Mouse (Mus musculus) liver, embryonic 15.5 days (tissue): ENCODE measurements around the gene Cep44. TPM values are rescaled to one million over a fixed set of nuclear protein-coding genes. Genes with fewer than 3 reads are reported as not detected.

Experiments
- ATAC-seq: fragments of 200-750 bp; cut with Nextera tagmentation; 2 replicates; pipeline ENCODE4 v1.8.0; 2017; ENCODE audit warnings: moderate number of reproducible peaks, mild to moderate bottlenecking, moderate library complexity; ENCODE audit not compliant: insufficient read depth
- H3K27ac ChIP-seq: fragments of 300-500 bp; sonication (generic); replicated peaks from 2 replicates; pipeline ENCODE4 v1.5.1; 2015; ENCODE audit warnings: mild to moderate bottlenecking, inconsistent platforms
- H3K27me3 ChIP-seq: fragments of 300-500 bp; sonication (generic); 2 replicates; pipeline ENCODE4 v1.6.1; 2015; ENCODE audit warnings: mild to moderate bottlenecking, inconsistent platforms
- H3K36me3 ChIP-seq: fragments of 300-500 bp; sonication (generic); replicated peaks from 2 replicates; pipeline ENCODE4 v1.6.1; 2015; ENCODE audit warnings: moderate library complexity, mild to moderate bottlenecking, inconsistent platforms
- H3K4me1 ChIP-seq: fragments of 300-500 bp; sonication (generic); replicated peaks from 2 replicates; pipeline ENCODE4 v1.6.1; 2015; ENCODE audit warnings: inconsistent platforms
- H3K4me2 ChIP-seq: fragments of 300-500 bp; sonication (generic); 2 replicates; pipeline ENCODE4 v1.6.1; 2015; ENCODE audit warnings: moderate library complexity, mild to moderate bottlenecking, inconsistent platforms
- H3K4me3 ChIP-seq: fragments of 300-500 bp; sonication (generic); replicated peaks from 2 replicates; pipeline ENCODE4 v1.5.1; 2015; ENCODE audit warnings: mild to moderate bottlenecking, inconsistent platforms
- H3K9ac ChIP-seq: fragments of 300-500 bp; sonication (generic); 2 replicates; pipeline ENCODE4 v1.6.1; 2015; ENCODE audit warnings: moderate library complexity, mild to moderate bottlenecking, inconsistent platforms
- H3K9me3 ChIP-seq: fragments of 300-500 bp; sonication (generic); replicated peaks from 2 replicates; pipeline ENCODE4 v1.6.1; 2016; ENCODE audit warnings: inconsistent platforms
- WGBS: fragments of 180-500 bp; shearing (Covaris S2); methylation state at CpG from one replicate; pipeline ENCODE4 v1.1.7; 2015; ENCODE audit warnings: mixed read lengths; ENCODE audit not compliant: insufficient replicate concordance; 5-methylcytosine and 5-hydroxymethylcytosine counted together
- polyA plus RNA-seq: library from polyadenylated mRNA; unstranded; fragments of >200 nt; fragmentation: Nextera tagmentation; extraction: Ambion mirVana; gene quantifications from 2 replicates; pipeline ENCODE4 v1.2.1, GENCODE M21; 2015

Cep44 gene
- polyA plus RNA-seq = 16.4 and 17.3 TPM in 2 replicates

DNA sequence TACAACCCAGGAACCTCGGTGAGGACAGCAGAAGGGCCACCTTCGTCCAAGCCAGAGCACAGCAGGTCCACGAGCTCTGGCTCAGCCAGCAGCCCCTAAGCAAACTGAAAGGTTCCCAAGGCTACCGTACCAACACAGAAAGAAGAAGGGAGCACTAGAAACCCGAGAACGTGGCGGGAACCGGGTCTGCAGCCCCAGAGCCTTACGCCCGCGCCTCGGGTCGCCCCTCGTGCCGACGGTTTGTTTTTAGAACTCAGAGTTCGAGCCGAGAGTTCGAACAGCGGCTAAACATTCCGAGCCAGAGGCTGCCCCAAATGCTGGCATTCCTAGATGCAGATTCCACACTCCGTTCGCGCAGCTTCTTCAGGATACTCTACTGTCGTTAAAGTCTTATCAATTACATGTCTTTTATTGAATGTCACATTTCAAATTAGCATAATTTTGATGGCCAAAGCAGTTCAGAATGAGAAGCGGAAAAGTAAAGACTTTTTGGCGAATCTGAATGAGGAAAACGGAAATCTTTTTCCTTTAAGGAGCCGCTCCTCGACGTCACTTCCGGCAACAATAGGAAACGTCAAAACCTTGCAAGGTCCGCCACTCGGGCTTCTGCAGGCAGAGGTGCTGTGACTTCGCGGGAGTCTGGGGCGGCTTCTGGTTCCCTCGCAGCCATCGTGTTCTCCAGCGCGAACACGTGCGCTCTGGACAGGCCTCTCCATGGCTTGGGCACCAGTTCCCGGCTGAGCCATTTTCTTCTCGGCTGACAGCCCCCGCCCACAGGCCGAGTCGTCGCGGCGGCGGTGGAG is at the start of gene Cep44, which contains the start of gene Fbxo8:
TSS of gene Cep44 (minus strand) at position 490 of the 803 bp plus-strand sequence.
TSS of gene Fbxo8 (plus strand) at position 533 of the 803 bp plus-strand sequence.
- peak; percentile 84 for ATAC-seq
- Histone ChIP-seq H3K36me3 (peaks cover 4% of the 10 kb centered on the region; the same call in 1 of the 2 replicates), H3K27ac (peak within 1 kb of the TSS; percentile 94), H3K4me1 (peaks cover 22% of the 10 kb centered on the region), H3K9me3 (no peaks in the 10 kb centered on the region), H3K9ac (peak within 1 kb of the TSS; percentile 85), H3K4me3 (peak within 1 kb of the TSS; percentile 98), H3K27me3 (no peaks in the 10 kb centered on the region), H3K4me2 (peak within 1 kb of the TSS; percentile 70)
- WGBS = under 1% methylated on average over 53 of the region's 53 CpGs

GRCm38 (mm10) chr8:56591502-56591901 is 40.7 kb upstream of the Cep44 start:
- Histone ChIP-seq H3K36me3 (peaks cover 9% of the 10 kb centered on the region), H3K9me3 (no peaks in the 10 kb centered on the region), H3K9ac (no peak overlapping the region), H3K4me1 (no peaks in the 10 kb centered on the region), H3K4me3 (no peak overlapping the region), H3K27ac (no peak overlapping the region), H3K27me3 (no peaks in the 10 kb centered on the region), H3K4me2 (no peak overlapping the region)
- ATAC-seq = peak; percentile 68; the same call in 1 of the 2 replicates
- WGBS = 87% methylated on average over 5 of the region's 5 CpGs

DNA sequence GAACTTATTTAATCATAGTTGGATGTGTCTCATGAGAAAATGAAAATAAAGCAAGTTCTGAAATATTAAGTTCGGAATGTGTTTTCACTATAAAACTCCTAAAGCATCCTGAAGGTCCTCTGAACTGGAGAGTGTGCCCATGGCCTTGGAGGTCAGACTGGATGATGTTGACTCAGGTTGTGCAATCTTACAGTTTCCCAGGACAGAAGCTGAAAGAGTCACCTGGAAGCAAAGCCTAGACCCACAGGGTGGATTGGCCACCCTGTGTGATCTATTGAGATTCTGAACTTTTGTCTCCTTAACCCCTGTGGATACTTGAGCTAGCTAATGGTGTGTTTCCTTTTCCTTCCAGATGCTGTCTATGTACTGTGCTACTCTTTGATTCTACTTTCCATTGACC is 40.2 kb upstream of the Cep44 start:
- ATAC-seq = peak; percentile 84

GRCm38 (mm10) chr8:56589004-56589403 is 38.2 kb upstream of the Cep44 start:
- no peak overlapping the region for H3K4me2 ChIP-seq
- H3K4me3 ChIP-seq = no peak overlapping the region
- no peaks in the 10 kb centered on the region for H3K27me3 ChIP-seq
- H3K9me3 ChIP-seq = no peaks in the 10 kb centered on the region
- peaks cover 9% of the 10 kb centered on the region for H3K36me3 ChIP-seq
- no peak overlapping the region for H3K9ac ChIP-seq
- H3K4me1 ChIP-seq = no peaks in the 10 kb centered on the region
- H3K27ac ChIP-seq = no peak overlapping the region
- ATAC-seq = 0 out of 2 replicates have a peak, but pooled peaks have one; percentile 46
- WGBS = 50% methylated on average over 2 of the region's 2 CpGs

More for the DNA sequence above, 40.2 kb upstream of the Cep44 start:
- Histone ChIP-seq H3K27ac (no peak overlapping the region), H3K4me3 (no peak overlapping the region), H3K9me3 (no peaks in the 10 kb centered on the region), H3K27me3 (no peaks in the 10 kb centered on the region), H3K4me1 (no peaks in the 10 kb centered on the region), H3K36me3 (peaks cover 9% of the 10 kb centered on the region), H3K9ac (no peak overlapping the region), H3K4me2 (no peak overlapping the region)
- 64% methylated on average over 1 of the region's 1 CpGs for WGBS

DNA sequence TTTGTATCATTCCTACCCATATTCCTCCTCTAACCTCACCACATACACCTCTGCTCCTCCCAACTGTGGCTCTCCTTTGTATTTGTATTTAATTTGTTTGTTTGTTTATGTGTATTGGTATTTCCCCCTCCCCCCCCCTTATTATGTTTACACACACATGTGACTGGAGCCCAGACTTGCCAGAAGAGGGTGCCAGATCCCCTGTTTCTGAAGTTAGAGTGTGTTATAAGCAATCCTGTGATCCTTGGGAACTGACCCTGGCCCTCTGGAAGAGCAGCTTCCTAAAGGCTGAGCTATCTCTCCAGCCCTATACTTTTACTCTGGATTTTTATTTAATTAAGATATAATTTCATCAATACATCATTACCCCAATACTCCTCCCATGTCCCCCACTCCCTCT is 32.0 kb upstream of the Cep44 start:
- no peaks in the 10 kb centered on the region for H3K36me3 ChIP-seq
- no peak for ATAC-seq
- H3K9ac ChIP-seq = no peak overlapping the region
- no peak overlapping the region for H3K4me2 ChIP-seq
- H3K27ac ChIP-seq = no peak overlapping the region
- no peaks in the 10 kb centered on the region for H3K27me3 ChIP-seq
- H3K4me3 ChIP-seq = no peak overlapping the region
- H3K9me3 ChIP-seq = no peaks in the 10 kb centered on the region
- H3K4me1 ChIP-seq = no peaks in the 10 kb centered on the region

DNA sequence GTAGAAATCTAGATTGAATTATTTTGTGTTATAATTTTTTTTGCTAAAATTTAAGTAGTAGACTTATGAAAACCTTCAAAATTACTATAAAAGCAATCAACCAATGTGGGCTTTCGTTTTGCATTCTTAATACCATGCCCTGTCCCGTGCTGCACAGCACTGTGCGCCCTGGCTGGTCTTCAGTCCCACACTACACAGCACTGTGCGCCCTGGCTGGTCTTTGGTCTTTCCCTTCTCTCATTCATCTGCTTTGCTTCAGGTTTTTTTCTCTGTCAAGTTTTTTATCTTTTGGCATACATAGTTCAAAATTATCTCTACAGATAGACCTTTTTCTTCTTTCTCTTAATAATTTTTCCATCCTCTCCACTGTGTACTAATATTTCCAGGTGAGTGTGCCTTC is 30.1 kb upstream of the Cep44 start:
- Histone ChIP-seq H3K27me3 (no peaks in the 10 kb centered on the region), H3K4me1 (no peaks in the 10 kb centered on the region), H3K9me3 (no peaks in the 10 kb centered on the region), H3K4me3 (no peak overlapping the region), H3K4me2 (no peak overlapping the region), H3K27ac (no peak overlapping the region), H3K9ac (no peak overlapping the region), H3K36me3 (no peaks in the 10 kb centered on the region)
- no peak for ATAC-seq
- 87% methylated on average over 4 of the region's 4 CpGs for WGBS

DNA sequence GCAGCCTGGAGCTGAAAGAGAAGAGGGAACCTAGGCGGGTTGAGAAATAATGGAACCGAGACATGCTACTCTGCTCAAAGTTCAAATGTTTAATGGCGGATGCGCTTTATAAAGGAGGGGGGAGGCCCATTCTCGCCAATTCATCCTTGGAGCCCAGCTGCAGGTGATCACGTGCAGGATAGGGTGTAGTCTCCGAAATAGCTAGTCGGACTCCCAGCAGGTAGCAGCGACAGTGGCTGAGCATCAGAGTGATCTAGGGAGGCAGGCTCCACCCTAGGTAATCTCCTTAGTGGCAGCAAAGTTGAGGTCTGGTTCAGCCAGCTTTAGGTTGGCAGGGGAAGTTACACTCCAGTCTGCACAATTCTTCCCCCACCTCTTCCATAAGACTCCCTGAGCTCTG is 16.0 kb upstream of the Cep44 start:
- Histone ChIP-seq H3K27ac (no peak overlapping the region), H3K4me1 (0 out of 2 replicates have a peak, but pooled peaks cover 4% of the 10 kb centered on the region), H3K4me2 (no peak overlapping the region), H3K36me3 (no peaks in the 10 kb centered on the region; the same call in 1 of the 2 replicates), H3K9me3 (no peaks in the 10 kb centered on the region), H3K4me3 (no peak overlapping the region), H3K27me3 (no peaks in the 10 kb centered on the region), H3K9ac (no peak overlapping the region)
- 88% methylated on average over 9 of the region's 9 CpGs for WGBS
- ATAC-seq = no peak

DNA sequence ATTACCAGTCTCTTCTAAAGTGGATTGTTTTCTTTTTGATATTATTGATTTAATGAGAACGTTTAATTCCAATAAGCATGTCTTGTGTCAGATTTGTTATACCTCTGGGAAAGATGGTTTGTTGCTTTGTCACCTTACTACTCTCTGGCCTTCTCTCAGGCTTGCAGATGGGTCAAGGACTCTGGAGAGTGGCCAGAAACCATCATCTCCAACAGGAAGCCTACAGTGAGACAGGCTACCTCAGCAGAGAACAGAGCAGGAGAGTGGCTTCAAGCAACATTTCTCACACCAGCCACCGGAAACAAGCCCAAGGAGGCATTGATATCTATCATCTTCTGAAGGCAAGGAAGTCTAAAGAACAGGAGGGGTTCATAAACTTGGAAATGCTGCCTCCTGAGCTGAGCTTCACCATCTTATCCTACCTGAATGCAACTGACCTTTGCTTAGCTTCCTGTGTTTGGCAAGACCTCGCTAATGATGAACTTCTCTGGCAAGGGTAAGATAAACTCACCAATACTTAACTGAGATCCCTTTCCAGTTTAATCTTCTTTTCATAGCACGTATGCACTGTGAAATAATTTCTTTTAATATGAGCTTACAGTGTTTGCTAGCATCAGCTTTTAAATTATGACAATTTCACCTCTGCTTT is 13.7 kb upstream of the Cep44 start:
- 0 out of 2 replicates have a peak, but pooled peaks have one; percentile 33 for ATAC-seq
- H3K27ac ChIP-seq = peak overlapping the region; percentile 15; the same call in 1 of the 2 replicates
- H3K36me3 ChIP-seq = no peaks in the 10 kb centered on the region; the same call in 1 of the 2 replicates
- H3K4me1 ChIP-seq = 0 out of 2 replicates have a peak, but pooled peaks cover 8% of the 10 kb centered on the region
- no peak overlapping the region for H3K9ac ChIP-seq
- no peak overlapping the region for H3K4me3 ChIP-seq
- no peaks in the 10 kb centered on the region for H3K27me3 ChIP-seq
- H3K4me2 ChIP-seq = 0 out of 2 replicates have a peak overlapping the region, but pooled peaks have one; percentile 16
- WGBS = 56% methylated on average over 4 of the region's 4 CpGs
- no peaks in the 10 kb centered on the region for H3K9me3 ChIP-seq

DNA sequence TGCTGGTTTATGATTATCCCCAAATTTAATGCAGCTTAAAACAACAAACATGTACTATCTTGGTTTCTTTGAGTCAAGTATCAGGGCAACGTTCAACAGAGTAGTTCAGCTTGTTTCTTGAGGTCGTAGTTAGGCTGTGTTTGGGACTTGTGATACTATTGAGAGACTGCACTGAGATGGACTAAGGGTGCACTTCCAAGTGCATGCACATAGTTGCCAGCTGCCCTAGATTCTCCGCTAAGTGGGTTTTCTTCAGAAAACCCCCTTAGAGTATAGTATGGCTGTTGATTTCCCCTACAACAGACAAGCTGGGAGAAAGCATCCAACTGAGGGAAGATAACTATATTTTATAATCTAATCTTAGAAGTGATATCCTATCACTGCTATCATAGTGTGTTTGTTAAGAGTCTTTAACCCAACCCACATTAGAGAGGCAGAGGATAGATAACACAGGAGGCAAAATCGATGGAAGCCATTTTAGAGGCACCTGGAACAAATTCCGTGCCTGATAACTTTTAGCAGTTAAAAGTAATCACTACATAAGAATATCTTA is 1.8 kb upstream of the Cep44 start:
- Histone ChIP-seq H3K36me3 (no peaks in the 10 kb centered on the region), H3K27me3 (no peaks in the 10 kb centered on the region), H3K4me3 (peak overlapping the region; percentile 98), H3K4me1 (peaks cover 22% of the 10 kb centered on the region), H3K4me2 (peak overlapping the region; percentile 70), H3K9ac (peak overlapping the region; percentile 25; the same call in 1 of the 2 replicates), H3K9me3 (no peaks in the 10 kb centered on the region), H3K27ac (0 out of 2 replicates have a peak overlapping the region, but pooled peaks have one; percentile 51)
- WGBS = 42% methylated on average over 5 of the region's 5 CpGs
- ATAC-seq = no peak

GRCm38 (mm10) chr8:56552045-56552444 is 1.2 kb upstream of the Cep44 start:
- peak overlapping the region; percentile 94; the same call in 1 of the 2 replicates for H3K27ac ChIP-seq
- ATAC-seq = no peak
- peak overlapping the region; percentile 98 for H3K4me3 ChIP-seq
- peak overlapping the region; percentile 70 for H3K4me2 ChIP-seq
- peaks cover 22% of the 10 kb centered on the region for H3K4me1 ChIP-seq
- WGBS = 25% methylated on average over 10 of the region's 10 CpGs
- no peaks in the 10 kb centered on the region for H3K9me3 ChIP-seq
- H3K36me3 ChIP-seq = no peaks in the 10 kb centered on the region
- no peaks in the 10 kb centered on the region for H3K27me3 ChIP-seq
- H3K9ac ChIP-seq = peak overlapping the region; percentile 85
